Mouse (Mus musculus) MEL (cell line): ENCODE data around the gene Fancc. TPM values are rescaled to one million over a fixed set of nuclear protein-coding genes. Genes with fewer than 3 reads are reported as not detected.

Experiments
- DNase-seq: peaks from one replicate; pipeline ENCODE4 v3.0.0; 2011; ENCODE audit warnings: low read depth, low spot score
- H3K27ac ChIP-seq: 2 replicates; pipeline ENCODE4 v1.5.1; 2012; ENCODE audit warnings: low read depth, mild to moderate bottlenecking, control low read depth, low read length, moderate library complexity; ENCODE audit not compliant: control insufficient read depth
- H3K27me3 ChIP-seq, 2 experiments: fragments of 150-350 bp in 1 of 2; sonication (generic) in 1 of 2; 2 replicates each; pipeline ENCODE4 v1.6.1; 2012; ENCODE audit warnings: low read length in 2 of 2, mild to moderate bottlenecking in 2 of 2, improper control_type of control experiment in 1 of 2, moderate library complexity in 1 of 2; ENCODE audit not compliant: insufficient read depth in 2 of 2, control insufficient read depth in 1 of 2
- H3K36me3 ChIP-seq, 2 experiments: 2 replicates each; pipeline ENCODE4 v1.6.1; 2012 to 2014; ENCODE audit warnings: low read length in 2 of 2, improper control_type of control experiment in 1 of 2, inconsistent platforms in 1 of 2, mild to moderate bottlenecking in 1 of 2; ENCODE audit not compliant: insufficient read depth in 2 of 2, control insufficient read depth in 1 of 2
- H3K4me1 ChIP-seq, 2 experiments: fragments of 150-350 bp in 1 of 2; sonication (generic) in 1 of 2; 2 replicates each; pipeline ENCODE4 v1.6.1; 2012; ENCODE audit warnings: low read length in 2 of 2, improper control_type of control experiment in 1 of 2, mild to moderate bottlenecking in 1 of 2; ENCODE audit not compliant: insufficient read depth in 2 of 2, control insufficient read depth in 1 of 2
- H3K4me3 ChIP-seq, 2 experiments: fragments of 150-350 bp in 1 of 2; sonication (generic) in 1 of 2; 2 replicates each; pipeline ENCODE4 v1.5.1; 2012; ENCODE audit warnings: low read depth in 2 of 2, low read length in 2 of 2, mild to moderate bottlenecking in 2 of 2, moderate library complexity in 2 of 2, control low read depth in 1 of 2, improper control_type of control experiment in 1 of 2; ENCODE audit not compliant: control insufficient read depth in 1 of 2, insufficient read depth in 1 of 2
- H3K79me2 ChIP-seq: 2 replicates; pipeline ENCODE4 v1.6.1; 2012; ENCODE audit warnings: mild to moderate bottlenecking, low read length, moderate library complexity; ENCODE audit not compliant: control insufficient read depth, poor library complexity, insufficient read depth
- H3K9ac ChIP-seq: 2 replicates; pipeline ENCODE4 v1.6.1; 2012; ENCODE audit warnings: low read depth, mild to moderate bottlenecking, control low read depth, low read length, moderate library complexity; ENCODE audit not compliant: control insufficient read depth, poor library complexity, severe bottlenecking
- H3K9me3 ChIP-seq: fragments of 150-350 bp; sonication (generic); replicated peaks from 2 replicates; pipeline ENCODE4 v1.6.1; 2012; ENCODE audit warnings: mild to moderate bottlenecking, low read length, improper control_type of control experiment, moderate library complexity; ENCODE audit not compliant: insufficient read depth
- BHLHE40 ChIP-seq: IDR thresholded peaks from 2 replicates; pipeline ENCODE4 v1.6.1; 2012; ENCODE audit warnings: low read depth, mild to moderate bottlenecking, inconsistent platforms, low read length, improper control_type of control experiment, borderline replicate concordance
- CHD2 ChIP-seq: IDR thresholded peaks from 2 replicates; pipeline ENCODE4 v1.6.1; 2011; ENCODE audit warnings: low read length, improper control_type of control experiment
- EP300 ChIP-seq, 2 experiments: IDR thresholded peaks; 2 replicates each; pipeline ENCODE4 v1.6.1; 2011; ENCODE audit warnings: improper control_type of control experiment in 2 of 2, low read length in 2 of 2, low read depth in 1 of 2, mild to moderate bottlenecking in 1 of 2
- ETS1 ChIP-seq: IDR thresholded peaks from 2 replicates; pipeline ENCODE4 v1.6.1; 2012; ENCODE audit warnings: low read depth, mild to moderate bottlenecking, inconsistent platforms, low read length, improper control_type of control experiment, moderate library complexity
- MAFK ChIP-seq: IDR thresholded peaks from 2 replicates; pipeline ENCODE4 v1.6.1; 2011; ENCODE audit warnings: low read depth, mild to moderate bottlenecking, low read length, improper control_type of control experiment, borderline replicate concordance
- MAX ChIP-seq: IDR thresholded peaks from 2 replicates; pipeline ENCODE4 v1.6.1; 2011; ENCODE audit warnings: low read length, improper control_type of control experiment
- MEF2A ChIP-seq: IDR thresholded peaks from 2 replicates; pipeline ENCODE4 v1.6.1; 2014; ENCODE audit warnings: low read depth, mild to moderate bottlenecking, inconsistent platforms, low read length, improper control_type of control experiment; ENCODE audit not compliant: poor library complexity, insufficient replicate concordance, severe bottlenecking; ENCODE audit errors: extremely low read depth
- MXI1 ChIP-seq: IDR thresholded peaks from 2 replicates; pipeline ENCODE4 v1.6.1; 2011; ENCODE audit warnings: mild to moderate bottlenecking, low read depth, low read length, improper control_type of control experiment
- NELFE ChIP-seq: IDR thresholded peaks from 2 replicates; pipeline ENCODE4 v1.6.1; 2011; ENCODE audit warnings: low read depth, low read length, improper control_type of control experiment
- POLR2A ChIP-seq, 2 experiments: IDR thresholded peaks; 2 replicates each; pipeline ENCODE4 v1.6.1; 2011 to 2012; ENCODE audit warnings: low read length in 2 of 2, mild to moderate bottlenecking in 2 of 2, control low read depth in 1 of 2, improper control_type of control experiment in 1 of 2, low read depth in 1 of 2, moderate library complexity in 1 of 2; ENCODE audit not compliant: control insufficient read depth in 1 of 2, insufficient read depth in 1 of 2, poor library complexity in 1 of 2
- POLR2AphosphoS2 ChIP-seq: IDR thresholded peaks from 2 replicates; pipeline ENCODE4 v1.6.1; 2011; ENCODE audit warnings: low read length, improper control_type of control experiment
- SMC3 ChIP-seq: IDR thresholded peaks from 2 replicates; pipeline ENCODE4 v1.6.1; 2011; ENCODE audit warnings: low read depth, low read length, improper control_type of control experiment
- TAL1 ChIP-seq: IDR thresholded peaks from 2 replicates; pipeline ENCODE4 v1.6.1; 2012; ENCODE audit warnings: mild to moderate bottlenecking, inconsistent platforms, low read length, moderate library complexity, mixed read lengths
- UBTF ChIP-seq: IDR thresholded peaks from 2 replicates; pipeline ENCODE4 v1.6.1; 2012; ENCODE audit warnings: low read depth, mild to moderate bottlenecking, inconsistent platforms, low read length, improper control_type of control experiment, moderate library complexity, borderline replicate concordance; ENCODE audit not compliant: insufficient read depth
- USF1 ChIP-seq: IDR thresholded peaks from 2 replicates; pipeline ENCODE4 v1.6.1; 2014; ENCODE audit warnings: low read depth, mild to moderate bottlenecking, inconsistent platforms, low read length, improper control_type of control experiment, moderate library complexity
- polyA plus RNA-seq, 2 experiments: library from polyadenylated mRNA; stranded (reverse) in 1 of 2; unstranded in 1 of 2; fragments of >175 nt in 1 of 2; fragments of >200 nt in 1 of 2; gene quantifications; 2 replicates each; pipeline versions ENCODE4 v1.2.1 to v1.2.4; 2012; ENCODE audit warnings: low replicate concordance in 2 of 2, low read depth in 1 of 2; ENCODE audit not compliant: insufficient read length in 2 of 2, insufficient read depth in 1 of 2, missing spikeins in 1 of 2
- total RNA-seq: library from RNA; depleted of rRNA; stranded (reverse); fragments of 300-350 nt; gene quantifications from 2 replicates; pipeline ENCODE4 v1.2.3, GENCODE M21; 2012

Gene Fancc
- total and polyA plus RNA-seq, 3 experiments: 4.0 to 5.5 TPM; not detected in 1

GRCm38 (mm10) chr13:63361755-63362154 lies 135.3 kb downstream of the Fancc start:
- Histone ChIP-seq H3K4me1 (peaks cover 2 to 7% of the 10 kb centered on the region in 2 experiments; a peak in 2 of 4 replicates), H3K27me3 (no peaks in the 10 kb centered on the region), H3K4me3 (no peak overlapping the region), H3K79me2 (no peaks in the 10 kb centered on the region), H3K9me3 (no peaks in the 10 kb centered on the region), H3K27ac (no peak overlapping the region), H3K36me3 (peaks cover 0 to 7% of the 10 kb centered on the region in 2 experiments; a peak in 2 of 4 replicates), H3K9ac (no peak overlapping the region)
- TF ChIP-seq MXI1 (no peak), EP300 (IDR thresholded peaks at IDR 0.05; ENCODE audit: low read depth in 1 of 2, low read length in 2 of 2) (peak; percentile 22 to 33; a peak in 1 of 4 replicates)
- peak; percentile 41 for DNase-seq

- peaks cover 2 to 7% of the 10 kb centered on the region in 2 experiments; a peak in 2 of 4 replicates for H3K4me1 ChIP-seq
- no peak overlapping the region for H3K9ac ChIP-seq
- H3K4me3 ChIP-seq: no peak overlapping the region
- no peaks in the 10 kb centered on the region for H3K9me3 ChIP-seq
- no peaks in the 10 kb centered on the region for H3K27me3 ChIP-seq
- peaks cover 0 to 7% of the 10 kb centered on the region in 2 experiments; a peak in 2 of 4 replicates for H3K36me3 ChIP-seq
- no peak overlapping the region for H3K27ac ChIP-seq
- H3K79me2 ChIP-seq: no peaks in the 10 kb centered on the region
- no peak for DNase-seq
- TF ChIP-seq SMC3: no peak
- TF ChIP-seq MXI1: no peak
- TF ChIP-seq MEF2A: no peak
- TF ChIP-seq MAFK: no peak
- peak; percentile 37; the same call in 1 of the 2 replicates for TF ChIP-seq USF1
- TF ChIP-seq EP300 (IDR thresholded peaks at IDR 0.05; ENCODE audit: low read depth in 1 of 2, low read length in 2 of 2): peak in 1 of 2 experiments; percentile 12; a peak in 1 of 4 replicates
- no peak for TF ChIP-seq NELFE
- no peak for TF ChIP-seq CHD2
- no peak for TF ChIP-seq UBTF
Observed at GRCm38 (mm10) chr13:63360111-63360885, 136.8 kb downstream of the Fancc start.

GRCm38 (mm10) chr13:63359393-63359792 lies 137.7 kb downstream of the Fancc start:
- DNase-seq: no peak
- H3K4me1 ChIP-seq: peaks cover 2 to 7% of the 10 kb centered on the region in 2 experiments; a peak in 2 of 4 replicates

More at GRCm38 (mm10) chr13:63359393-63359792, 137.7 kb downstream of the Fancc start:
- Histone ChIP-seq H3K79me2 (no peaks in the 10 kb centered on the region), H3K36me3 (peaks cover 0 to 7% of the 10 kb centered on the region in 2 experiments; a peak in 2 of 4 replicates), H3K9me3 (no peaks in the 10 kb centered on the region), H3K9ac (no peak overlapping the region), H3K27me3 (no peaks in the 10 kb centered on the region), H3K4me3 (no peak overlapping the region), H3K27ac (no peak overlapping the region)
- no peak for TF ChIP-seq TAL1
- no peak for TF ChIP-seq BHLHE40
- no peak for TF ChIP-seq ETS1
- no peak for TF ChIP-seq MAX
- no peak for TF ChIP-seq POLR2A (IDR thresholded peaks at IDR 0.05; ENCODE audit: control insufficient read depth in 1 of 2, insufficient read depth in 1 of 2, low read depth in 1 of 2, low read length in 2 of 2, poor library complexity in 1 of 2)
- TF ChIP-seq POLR2AphosphoS2: no peak
